Mouse (Mus musculus): Measurements from ENCODE around the gene Zfp940.

Zfp940 gene

GRCm38 (mm10) chr7:29807046-29807445 is 46.4 kb downstream of the Zfp940 start:
- DNase-seq: no peak

GRCm38 (mm10) chr7:29792906-29793305 is 60.6 kb downstream of the Zfp940 start:
- DNase-seq: no peak

GRCm38 (mm10) chr7:29785888-29786287 is 67.6 kb downstream of the Zfp940 start:
- no peak for DNase-seq

- no peak for DNase-seq
Measured at GRCm38 (mm10) chr7:29785023-29785422, 68.4 kb downstream of the Zfp940 start.

GRCm38 (mm10) chr7:29783871-29784551 is 69.5 kb downstream of the Zfp940 start, which contains the start of gene Zfp30:
TSS of gene Zfp30 (plus strand) at chr7:29783998.
- DNase-seq: peak; percentile 84 to 89

Data from lung, postnatal 4 days (tissue).